Mouse (Mus musculus) E14TG2a.4 (cell line): ENCODE measurements around the gene Gm20388.

ENCODE experiments used
- CTCF ChIP-seq: conservative IDR thresholded peaks from 2 replicates; pipeline ENCODE4 v1.5.1; 2014; ENCODE audit warnings: low read length
- NANOG ChIP-seq: IDR thresholded peaks from 2 replicates; pipeline ENCODE4 v1.6.1; 2014; ENCODE audit warnings: borderline replicate concordance, low read length, mixed read lengths
- POU5F1 ChIP-seq: IDR thresholded peaks from 2 replicates; pipeline ENCODE4 v1.6.1; 2014; ENCODE audit warnings: low read length, borderline replicate concordance

GRCm38 (mm10) chr8:124286461-124287124, 4376.0 kb downstream of the Gm20388 start:
- TF ChIP-seq CTCF (no peak), NANOG (no peak), POU5F1 (no peak)
